Mouse (Mus musculus) neural tube, embryonic 15.5 days (tissue): ENCODE data around the gene Prdx5. TPM values are rescaled to one million over a fixed set of nuclear protein-coding genes. Genes with fewer than 3 reads are reported as not detected.

Source experiments
- ATAC-seq: fragments of 200-750 bp; cut with Nextera tagmentation; 2 replicates; pipeline ENCODE4 v1.8.0; 2017; ENCODE audit warnings: mild to moderate bottlenecking, moderate TSS enrichment, moderate library complexity; ENCODE audit not compliant: low FRiP score
- H3K27ac ChIP-seq: fragments of 300-500 bp; sonication (generic); replicated peaks from 2 replicates; pipeline ENCODE4 v1.5.1; 2015; ENCODE audit warnings: mild to moderate bottlenecking, inconsistent platforms
- H3K27me3 ChIP-seq: fragments of 300-500 bp; sonication (generic); replicated peaks from 2 replicates; pipeline ENCODE4 v1.6.1; 2015; ENCODE audit warnings: inconsistent platforms
- H3K36me3 ChIP-seq: fragments of 300-500 bp; sonication (generic); 2 replicates; pipeline ENCODE4 v1.6.1; 2015; ENCODE audit warnings: inconsistent platforms
- H3K4me1 ChIP-seq: fragments of 300-500 bp; sonication (generic); 2 replicates; pipeline ENCODE4 v1.6.1; 2015; ENCODE audit warnings: inconsistent platforms
- H3K4me2 ChIP-seq: fragments of 300-500 bp; sonication (generic); 2 replicates; pipeline ENCODE4 v1.6.1; 2015; ENCODE audit warnings: inconsistent platforms, mild to moderate bottlenecking, moderate library complexity
- H3K4me3 ChIP-seq: fragments of 300-500 bp; sonication (generic); replicated peaks from 2 replicates; pipeline ENCODE4 v1.5.1; 2015; ENCODE audit warnings: mild to moderate bottlenecking, inconsistent platforms
- H3K9ac ChIP-seq: fragments of 300-500 bp; sonication (generic); replicated peaks from 2 replicates; pipeline ENCODE4 v1.6.1; 2015; ENCODE audit warnings: mild to moderate bottlenecking, inconsistent platforms
- H3K9me3 ChIP-seq: fragments of 300-500 bp; sonication (generic); replicated peaks from 2 replicates; pipeline ENCODE4 v1.6.1; 2016; ENCODE audit warnings: inconsistent platforms
- WGBS: fragments of 180-500 bp; shearing (Covaris S2); methylation state at CpG from one replicate; pipeline ENCODE4 v1.1.7; 2015; ENCODE audit warnings: mixed read lengths; 5-methylcytosine and 5-hydroxymethylcytosine counted together
- microRNA-seq: library from miRNA; unstranded; fragments of <30 nt; microRNA quantifications from one replicate; pipeline ENCODE4, GENCODE M21; 2017
- polyA plus RNA-seq: library from polyadenylated mRNA; unstranded; fragments of >200 nt; fragmentation: Nextera tagmentation; extraction: Ambion mirVana; gene quantifications from 2 replicates; pipeline ENCODE4 v1.2.1, GENCODE M21; 2015

Gene Prdx5
- polyA plus RNA-seq, 1 experiment from 2014 or later, result 417 TPM

GRCm38 (mm10) chr19:6860706-6861105 is 49.2 kb downstream of the Prdx5 start:
- no peaks in the 10 kb centered on the region for H3K27me3 ChIP-seq
- no peaks in the 10 kb centered on the region for H3K9me3 ChIP-seq
- H3K4me1 ChIP-seq, result peaks cover 2% of the 10 kb centered on the region
- H3K4me2 ChIP-seq, result no peak overlapping the region
- WGBS, result 87% methylated on average over 6 of the region's 6 CpGs
- no peak overlapping the region for H3K9ac ChIP-seq
- ATAC-seq, result no peak
- no peak overlapping the region for H3K4me3 ChIP-seq
- H3K36me3 ChIP-seq, result no peaks in the 10 kb centered on the region
- no peak overlapping the region for H3K27ac ChIP-seq

GRCm38 (mm10) chr19:6859971-6860370 is 49.9 kb downstream of the Prdx5 start:
- Histone ChIP-seq H3K4me3 (no peak overlapping the region), H3K9me3 (no peaks in the 10 kb centered on the region), H3K4me1 (peaks cover 10% of the 10 kb centered on the region), H3K27ac (no peak overlapping the region), H3K36me3 (no peaks in the 10 kb centered on the region), H3K4me2 (no peak overlapping the region), H3K9ac (no peak overlapping the region), H3K27me3 (peaks cover under 1% of the 10 kb centered on the region; the same call in 1 of the 2 replicates)
- ATAC-seq, result no peak
- 85% methylated on average over 3 of the region's 3 CpGs for WGBS

GRCm38 (mm10) chr19:6859032-6859651 is 50.8 kb downstream of the Prdx5 start:
- Histone ChIP-seq H3K27me3 (peaks cover 9% of the 10 kb centered on the region), H3K27ac (no peak overlapping the region), H3K4me3 (no peak overlapping the region), H3K4me1 (peaks cover 12% of the 10 kb centered on the region), H3K4me2 (no peak overlapping the region), H3K9me3 (no peaks in the 10 kb centered on the region), H3K9ac (no peak overlapping the region), H3K36me3 (no peaks in the 10 kb centered on the region)
- no peak for ATAC-seq
- WGBS, result 76% methylated on average over 2 of the region's 2 CpGs

- ATAC-seq, result no peak
- Histone ChIP-seq H3K36me3 (no peaks in the 10 kb centered on the region), H3K27ac (no peak within 1 kb of the TSS), H3K9me3 (no peaks in the 10 kb centered on the region), H3K27me3 (peaks cover 17% of the 10 kb centered on the region), H3K4me1 (peaks cover 12% of the 10 kb centered on the region), H3K4me3 (no peak within 1 kb of the TSS), H3K4me2 (no peak within 1 kb of the TSS), H3K9ac (no peak within 1 kb of the TSS)
- 81% methylated on average over 7 of the region's 7 CpGs for WGBS
Observed at GRCm38 (mm10) chr19:6858031-6858430, 51.9 kb downstream of the Prdx5 start, which contains the start of gene Ccdc88b. TSS of gene Ccdc88b (minus strand) at chr19:6858211.

- WGBS, result 82% methylated on average over 9 of the region's 9 CpGs
- Histone ChIP-seq H3K36me3 (no peaks in the 10 kb centered on the region), H3K9me3 (no peaks in the 10 kb centered on the region), H3K4me1 (peaks cover 12% of the 10 kb centered on the region), H3K27me3 (peaks cover 17% of the 10 kb centered on the region), H3K4me2 (no peak overlapping the region), H3K27ac (no peak overlapping the region), H3K9ac (no peak overlapping the region), H3K4me3 (no peak overlapping the region)
- no peak for ATAC-seq
Observed at GRCm38 (mm10) chr19:6857391-6858005, 52.4 kb downstream of the Prdx5 start.

GRCm38 (mm10) chr19:6857003-6857360 is 52.9 kb downstream of the Prdx5 start:
- H3K4me3 ChIP-seq, result no peak overlapping the region
- no peak overlapping the region for H3K9ac ChIP-seq
- WGBS, result 50% methylated on average over 3 of the region's 3 CpGs
- H3K9me3 ChIP-seq, result no peaks in the 10 kb centered on the region
- no peak overlapping the region for H3K4me2 ChIP-seq
- no peak overlapping the region for H3K27ac ChIP-seq
- no peak for ATAC-seq
- H3K27me3 ChIP-seq, result peaks cover 17% of the 10 kb centered on the region
- H3K36me3 ChIP-seq, result no peaks in the 10 kb centered on the region
- H3K4me1 ChIP-seq, result peaks cover 12% of the 10 kb centered on the region

Small RNA genes lying within 50 kb of the gene (microRNA-seq; reads per million reads assigned to microRNA genes)
- gene Mir6990, result not detected

Other genes with a start within 250 kb of the Prdx5 start
- 15.7 and 16.2 TPM in 2 replicates for gene Rps6ka4, start 69.5 kb downstream of the Prdx5 start, polyA plus RNA-seq
- 0.92 and 1.8 TPM in 2 replicates for gene Ccdc88b, start 51.9 kb downstream of the Prdx5 start, polyA plus RNA-seq
- 103 and 113 TPM in 2 replicates for gene Trmt112, start 408 bp downstream of the Prdx5 start, polyA plus RNA-seq
- 16.9 and 17.1 TPM in 2 replicates for gene Esrra, start 11.7 kb upstream of the Prdx5 start, polyA plus RNA-seq
- gene Catsperz, start 15.3 kb upstream of the Prdx5 start, polyA plus RNA-seq, result 6.8 TPM in 2 replicates
- gene Kcnk4, start 24.4 kb upstream of the Prdx5 start, polyA plus RNA-seq, result 11.8 and 13.8 TPM in 2 replicates
- 90.8 and 90.9 TPM in 2 replicates for gene Bad, start 31.8 kb upstream of the Prdx5 start, polyA plus RNA-seq
- 59.8 and 72.3 TPM in 2 replicates for gene Gpr137, start 32.4 kb upstream of the Prdx5 start, polyA plus RNA-seq
- gene Ppp1r14b, start 64.9 kb upstream of the Prdx5 start, polyA plus RNA-seq, result 141 and 159 TPM in 2 replicates
- gene Plcb3, start 66.4 kb upstream of the Prdx5 start, polyA plus RNA-seq, result 14.1 and 23.4 TPM in 2 replicates
- 174 and 190 TPM in 2 replicates for gene Fkbp2, start 70.4 kb upstream of the Prdx5 start, polyA plus RNA-seq
- 68.6 and 83.1 TPM in 2 replicates for gene Vegfb, start 77.5 kb upstream of the Prdx5 start, polyA plus RNA-seq
- 24.8 and 28.1 TPM in 2 replicates for gene Dnajc4, start 82.5 kb upstream of the Prdx5 start, polyA plus RNA-seq
- gene Nudt22, start 86.0 kb upstream of the Prdx5 start, polyA plus RNA-seq, result 24.8 and 25.9 TPM in 2 replicates
- gene Trpt1, start 86.0 kb upstream of the Prdx5 start, polyA plus RNA-seq, result 16.5 and 22.1 TPM in 2 replicates
- 4.6 and 19.6 TPM in 2 replicates for gene Fermt3, start 109.4 kb upstream of the Prdx5 start, polyA plus RNA-seq
- gene Stip1, start 129.9 kb upstream of the Prdx5 start, polyA plus RNA-seq, result 210 and 232 TPM in 2 replicates
- 7.2 and 7.7 TPM in 2 replicates for gene Macrod1, start 146.7 kb upstream of the Prdx5 start, polyA plus RNA-seq
- gene Flrt1, start 195.6 kb upstream of the Prdx5 start, polyA plus RNA-seq, result 10.5 and 10.9 TPM in 2 replicates